Mouse (Mus musculus): ENCODE measurements around the gene Cttnbp2.

DNA sequence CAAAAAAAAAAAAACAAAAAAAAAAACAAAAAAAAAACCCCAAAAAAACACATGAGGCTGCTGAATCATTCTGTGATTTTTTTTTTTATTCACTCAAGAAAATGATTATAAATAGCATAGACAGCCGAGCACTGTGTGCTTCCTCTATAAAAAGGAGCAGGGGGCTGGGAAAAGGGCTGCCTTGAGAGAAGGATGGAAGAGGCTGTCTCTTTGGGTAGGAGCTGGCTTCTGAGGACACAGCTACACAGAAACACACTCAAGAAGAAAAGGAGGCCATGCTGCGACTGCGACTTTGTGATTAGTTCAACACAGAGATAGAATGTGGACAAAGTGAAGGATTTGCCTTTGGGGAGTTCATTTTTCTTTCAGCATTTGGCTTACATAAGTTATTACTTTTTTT lies 90.3 kb downstream of the Cttnbp2 start:
- TF ChIP-seq ZC3H11A (IDR thresholded peaks at IDR 0.05; ENCODE audit: borderline replicate concordance, low read depth, low read length) (no peak), MAFK (IDR thresholded peaks at IDR 0.05; ENCODE audit: insufficient read depth, low read depth, low read length) (no peak)
